Mouse (Mus musculus): ENCODE data around the gene Slc2a4. TPM values are rescaled to one million over a fixed set of nuclear protein-coding genes. Genes with fewer than 3 reads are reported as not detected.
"Not testable (repeated sequence)": the region's sequence is repeated elsewhere in the genome, so short reads cannot be mapped to it uniquely, and the experiment has no call there.

The Slc2a4 gene
- total RNA-seq, 2 experiments from 2014 or later = 206 to 234 TPM

- intact Hi-C loops (cut with DNase I) = loop anchor here (10.0 kb wide), 1 partner anchor 284 kb away; the partner anchor contains the start of gene Slc16a11
- DNase-seq = no peak
These were observed 16.9 kb downstream of the Slc2a4 start for GRCm38 (mm10) chr11:69930967-69931537.

GRCm38 (mm10) chr11:69930176-69930575 lies 17.8 kb downstream of the Slc2a4 start:
- intact Hi-C loops (cut with DNase I) = loop anchor here (10.0 kb wide), 1 partner anchor 285 kb away; the partner anchor contains the start of gene Slc16a11
- not testable (repeated sequence) for DNase-seq

- intact Hi-C loops (cut with DNase I) = loop anchor here (10.0 kb wide), 1 partner anchor 285 kb away; the partner anchor contains the start of gene Slc16a11
- DNase-seq = no peak
These were observed 18.3 kb downstream of the Slc2a4 start for GRCm38 (mm10) chr11:69929712-69930111.

- DNase-seq = no peak
- intact Hi-C loops (cut with DNase I) = no loop called here
These were observed 20.5 kb downstream of the Slc2a4 start for GRCm38 (mm10) chr11:69927501-69927900.

GRCm38 (mm10) chr11:69922796-69923195 lies 25.2 kb downstream of the Slc2a4 start:
- no peak for DNase-seq
- intact Hi-C loops (cut with DNase I) = loop anchor here (5.0 kb wide), 1 partner anchor 55 kb away; no protein-coding TSS in a partner anchor

- intact Hi-C loops (cut with DNase I) = loop anchor here (5.0 kb wide), 1 partner anchor 55 kb away; no protein-coding TSS in a partner anchor
- no peak for DNase-seq
These were observed 25.8 kb downstream of the Slc2a4 start for GRCm38 (mm10) chr11:69922012-69922756.

GRCm38 (mm10) chr11:69921114-69922011 lies 26.6 kb downstream of the Slc2a4 start, which contains the start of gene Eif5a:
Gene Eif5a, minus strand, starts transcription at chr11:69921958.
- intact Hi-C loops (cut with DNase I) = loop anchor here (2.0 to 5.0 kb wide), 2 partner anchors 41 to 56 kb away; partner anchors contain the start of gene Kctd11
- peak; percentile 100 for DNase-seq

GRCm38 (mm10) chr11:69920266-69921031 lies 27.5 kb downstream of the Slc2a4 start:
- peak; percentile 21 to 31 for DNase-seq

GRCm38 (mm10) chr11:69919661-69920265 lies 28.2 kb downstream of the Slc2a4 start:
- peak; percentile 77 to 85 for DNase-seq
- intact Hi-C loops (cut with DNase I) = loop anchor here (2.0 to 10.0 kb wide), 3 partner anchors 39 to 815 kb away; partner anchors contain the start of gene Kctd11

More at GRCm38 (mm10) chr11:69920266-69921031, 27.5 kb downstream of the Slc2a4 start:
- intact Hi-C loops (cut with DNase I) = loop anchor here (2.0 to 5.0 kb wide), 2 partner anchors 40 to 57 kb away; partner anchors contain the start of gene Kctd11

- intact Hi-C loops (cut with DNase I) = loop anchor here (10.0 kb wide), 1 partner anchor 814 kb away; no protein-coding TSS in a partner anchor
These were observed 28.9 kb downstream of the Slc2a4 start for GRCm38 (mm10) chr11:69919053-69919452.

GRCm38 (mm10) chr11:69918118-69918517 lies 29.9 kb downstream of the Slc2a4 start:
- DNase-seq = no peak
- intact Hi-C loops (cut with DNase I) = loop anchor here (10.0 kb wide), 1 partner anchor 813 kb away; no protein-coding TSS in a partner anchor

More at GRCm38 (mm10) chr11:69919053-69919452, 28.9 kb downstream of the Slc2a4 start:
- no peak for DNase-seq

GRCm38 (mm10) chr11:69917379-69917948 lies 30.5 kb downstream of the Slc2a4 start:
- no peak for DNase-seq
- intact Hi-C loops (cut with DNase I) = loop anchor here (10.0 kb wide), 1 partner anchor 813 kb away; no protein-coding TSS in a partner anchor

GRCm38 (mm10) chr11:69916652-69917378 lies 31.2 kb downstream of the Slc2a4 start:
- DNase-seq = not testable (repeated sequence)
- intact Hi-C loops (cut with DNase I) = loop anchor here (10.0 kb wide), 1 partner anchor 812 kb away; no protein-coding TSS in a partner anchor

GRCm38 (mm10) chr11:69915667-69916627 lies 32.0 kb downstream of the Slc2a4 start:
- no peak for DNase-seq
- intact Hi-C loops (cut with DNase I) = loop anchor here (10.0 kb wide), 1 partner anchor 811 kb away; no protein-coding TSS in a partner anchor

- intact Hi-C loops (cut with DNase I) = loop anchor here (10.0 kb wide), 1 partner anchor 810 kb away; no protein-coding TSS in a partner anchor
- DNase-seq = no peak
These were observed 33.0 kb downstream of the Slc2a4 start for GRCm38 (mm10) chr11:69914917-69915430.

- no peak for DNase-seq
- intact Hi-C loops (cut with DNase I) = loop anchor here (10.0 kb wide), 1 partner anchor 810 kb away; no protein-coding TSS in a partner anchor
These were observed 33.6 kb downstream of the Slc2a4 start for GRCm38 (mm10) chr11:69914372-69914764.

Measured in heart, postnatal 14 days (tissue).